Mouse (Mus musculus): ENCODE results near the gene Dusp27.
A peak's percentile ranks its signal among the peaks of the same experiment; 100 is the strongest.

Gene Dusp27

GRCm38 (mm10) chr1:166127719-166128118 is at the start of gene Dusp27:
Gene Dusp27, minus strand, starts transcription at chr1:166127922.
- no peak for DNase-seq (ENCODE audit: inconsistent age in 2 of 2, low spot score in 1 of 2)

GRCm38 (mm10) chr1:166173621-166174020 is 45.9 kb upstream of the Dusp27 start:
- DNase-seq (ENCODE audit: inconsistent age in 2 of 2, low spot score in 1 of 2), result no peak

GRCm38 (mm10) chr1:166172992-166173391 is 45.3 kb upstream of the Dusp27 start:
- DNase-seq (ENCODE audit: inconsistent age in 2 of 2, low spot score in 1 of 2), result no peak

GRCm38 (mm10) chr1:166170852-166171251 is 43.1 kb upstream of the Dusp27 start:
- DNase-seq (ENCODE audit: inconsistent age in 2 of 2, low spot score in 1 of 2), result no peak

- peak; percentile 26 to 51 for DNase-seq (ENCODE audit: inconsistent age in 2 of 2, low spot score in 1 of 2)
These were observed 42.0 kb upstream of the Dusp27 start for GRCm38 (mm10) chr1:166169713-166170112.

GRCm38 (mm10) chr1:166168017-166168416 is 40.3 kb upstream of the Dusp27 start:
- DNase-seq (ENCODE audit: inconsistent age in 2 of 2, low spot score in 1 of 2), result no peak

GRCm38 (mm10) chr1:166167405-166167804 is 39.7 kb upstream of the Dusp27 start:
- no peak for DNase-seq (ENCODE audit: inconsistent age in 2 of 2, low spot score in 1 of 2)

GRCm38 (mm10) chr1:166165159-166165558 is 37.4 kb upstream of the Dusp27 start:
- no peak for DNase-seq (ENCODE audit: inconsistent age in 2 of 2, low spot score in 1 of 2)

GRCm38 (mm10) chr1:166164580-166164979 is 36.9 kb upstream of the Dusp27 start:
- no peak for DNase-seq (ENCODE audit: inconsistent age in 2 of 2, low spot score in 1 of 2)

GRCm38 (mm10) chr1:166160569-166161445 is 33.1 kb upstream of the Dusp27 start:
- DNase-seq (ENCODE audit: inconsistent age in 2 of 2, low spot score in 1 of 2), result peak; percentile 67 to 87

GRCm38 (mm10) chr1:166160111-166160510 is 32.4 kb upstream of the Dusp27 start:
- DNase-seq (ENCODE audit: inconsistent age in 2 of 2, low spot score in 1 of 2), result no peak

- DNase-seq (ENCODE audit: inconsistent age in 2 of 2, low spot score in 1 of 2), result no peak
These were observed 30.9 kb upstream of the Dusp27 start for GRCm38 (mm10) chr1:166158664-166159063.

GRCm38 (mm10) chr1:166157712-166158111 is 30.0 kb upstream of the Dusp27 start:
- DNase-seq (ENCODE audit: inconsistent age in 2 of 2, low spot score in 1 of 2), result no peak

GRCm38 (mm10) chr1:166155113-166155494 is 27.4 kb upstream of the Dusp27 start:
- DNase-seq (ENCODE audit: inconsistent age in 2 of 2, low spot score in 1 of 2), result no peak

- DNase-seq (ENCODE audit: inconsistent age in 2 of 2, low spot score in 1 of 2), result peak; percentile 69 to 90
These were observed 26.7 kb upstream of the Dusp27 start for GRCm38 (mm10) chr1:166154162-166155112.

- peak; percentile 82 to 95 for DNase-seq (ENCODE audit: inconsistent age in 2 of 2, low spot score in 1 of 2)
These were observed 25.8 kb upstream of the Dusp27 start for GRCm38 (mm10) chr1:166153351-166154120.

- no peak for DNase-seq (ENCODE audit: inconsistent age in 2 of 2, low spot score in 1 of 2)
These were observed 24.3 kb upstream of the Dusp27 start for GRCm38 (mm10) chr1:166152034-166152433.

GRCm38 (mm10) chr1:166151341-166151740 is 23.6 kb upstream of the Dusp27 start:
- no peak for DNase-seq (ENCODE audit: inconsistent age in 2 of 2, low spot score in 1 of 2)

- DNase-seq (ENCODE audit: inconsistent age in 2 of 2, low spot score in 1 of 2), result no peak
These were observed 22.3 kb upstream of the Dusp27 start for GRCm38 (mm10) chr1:166150035-166150434.

- no peak for DNase-seq (ENCODE audit: inconsistent age in 2 of 2, low spot score in 1 of 2)
These were observed 21.7 kb upstream of the Dusp27 start for GRCm38 (mm10) chr1:166149441-166149840.

- no peak for DNase-seq (ENCODE audit: inconsistent age in 2 of 2, low spot score in 1 of 2)
These were observed 19.9 kb upstream of the Dusp27 start for GRCm38 (mm10) chr1:166147657-166148056.

All from adrenal gland, adult (tissue).